Mouse (Mus musculus) forebrain, embryonic 13.5 days (tissue): ENCODE results near the gene Pacsin1. TPM values are rescaled to one million over a fixed set of nuclear protein-coding genes. Genes with fewer than 3 reads are reported as not detected.
A peak's percentile ranks its signal among the peaks of the same experiment; 100 is the strongest.

Experiments
- ATAC-seq: fragments of 200-750 bp; cut with Nextera tagmentation; 2 replicates; pipeline ENCODE4 v1.8.0; 2017
- H3K27ac ChIP-seq: fragments of 300-500 bp; sonication (generic); 2 replicates; pipeline ENCODE4 v1.5.1; 2015; ENCODE audit warnings: inconsistent platforms, mild to moderate bottlenecking, moderate library complexity
- H3K27me3 ChIP-seq: fragments of 300-500 bp; sonication (generic); 2 replicates; pipeline ENCODE4 v1.6.1; 2015; ENCODE audit warnings: mild to moderate bottlenecking, inconsistent platforms
- H3K36me3 ChIP-seq: fragments of 300-500 bp; sonication (generic); 2 replicates; pipeline ENCODE4 v1.6.1; 2015; ENCODE audit warnings: mild to moderate bottlenecking, inconsistent platforms; ENCODE audit not compliant: poor library complexity, severe bottlenecking
- H3K4me1 ChIP-seq: fragments of 300-500 bp; sonication (generic); 2 replicates; pipeline ENCODE4 v1.6.1; 2015; ENCODE audit warnings: inconsistent platforms
- H3K4me2 ChIP-seq: fragments of 300-500 bp; sonication (generic); 2 replicates; pipeline ENCODE4 v1.6.1; 2015; ENCODE audit warnings: inconsistent platforms, mild to moderate bottlenecking, moderate library complexity
- H3K4me3 ChIP-seq: fragments of 300-500 bp; sonication (generic); 2 replicates; pipeline ENCODE4 v1.5.1; 2015; ENCODE audit warnings: mild to moderate bottlenecking, inconsistent platforms
- H3K9ac ChIP-seq: fragments of 300-500 bp; sonication (generic); 2 replicates; pipeline ENCODE4 v1.6.1; 2015; ENCODE audit warnings: mild to moderate bottlenecking, inconsistent platforms
- H3K9me3 ChIP-seq: fragments of 300-500 bp; sonication (generic); replicated peaks from 2 replicates; pipeline ENCODE4 v1.6.1; 2016; ENCODE audit warnings: inconsistent platforms
- WGBS: fragments of 180-500 bp; shearing (Covaris S2); methylation state at CpG from one replicate; pipeline ENCODE4 v1.1.7; 2015; 5-methylcytosine and 5-hydroxymethylcytosine counted together
- polyA plus RNA-seq: library from polyadenylated mRNA; unstranded; fragments of >200 nt; fragmentation: Nextera tagmentation; extraction: Ambion mirVana; gene quantifications from 2 replicates; pipeline ENCODE4 v1.2.1, GENCODE M21; 2015

The Pacsin1 gene
- polyA plus RNA-seq, 1 experiment from 2014 or later, result 14.8 TPM

GRCm38 (mm10) chr17:27656414-27656813 lies 1.1 kb downstream of the Pacsin1 start:
- H3K4me3 ChIP-seq, result peak overlapping the region; percentile 56
- no peak for ATAC-seq
- peak overlapping the region; percentile 84 for H3K4me2 ChIP-seq
- H3K36me3 ChIP-seq, result no peaks in the 10 kb centered on the region
- peak overlapping the region; percentile 69; the same call in 1 of the 2 replicates for H3K9ac ChIP-seq
- H3K27ac ChIP-seq, result no peak overlapping the region
- peaks cover 24% of the 10 kb centered on the region for H3K4me1 ChIP-seq
- no peaks in the 10 kb centered on the region for H3K9me3 ChIP-seq
- peaks cover 33% of the 10 kb centered on the region for H3K27me3 ChIP-seq
- 39% methylated on average over 5 of the region's 5 CpGs for WGBS

- Histone ChIP-seq H3K27ac (no peak overlapping the region), H3K36me3 (no peaks in the 10 kb centered on the region), H3K9ac (no peak overlapping the region), H3K4me1 (peaks cover 24% of the 10 kb centered on the region), H3K9me3 (no peaks in the 10 kb centered on the region), H3K4me2 (no peak overlapping the region), H3K4me3 (no peak overlapping the region), H3K27me3 (peaks cover 33% of the 10 kb centered on the region)
- 73% methylated on average over 8 of the region's 8 CpGs for WGBS
- no peak for ATAC-seq
Observed at GRCm38 (mm10) chr17:27657123-27657522, 1.8 kb downstream of the Pacsin1 start.

GRCm38 (mm10) chr17:27658767-27659166 lies 3.5 kb downstream of the Pacsin1 start:
- Histone ChIP-seq H3K9ac (no peak overlapping the region), H3K36me3 (no peaks in the 10 kb centered on the region), H3K4me2 (no peak overlapping the region), H3K4me1 (peaks cover 24% of the 10 kb centered on the region), H3K4me3 (no peak overlapping the region), H3K27me3 (peaks cover 33% of the 10 kb centered on the region), H3K9me3 (no peaks in the 10 kb centered on the region), H3K27ac (no peak overlapping the region)
- no peak for ATAC-seq
- WGBS, result 77% methylated on average over 7 of the region's 7 CpGs

- peaks cover 20% of the 10 kb centered on the region for H3K4me1 ChIP-seq
- no peak overlapping the region for H3K4me3 ChIP-seq
- 79% methylated on average over 6 of the region's 6 CpGs for WGBS
- no peak overlapping the region for H3K27ac ChIP-seq
- no peaks in the 10 kb centered on the region for H3K36me3 ChIP-seq
- no peak for ATAC-seq
- H3K4me2 ChIP-seq, result no peak overlapping the region
- no peaks in the 10 kb centered on the region for H3K9me3 ChIP-seq
- no peaks in the 10 kb centered on the region for H3K27me3 ChIP-seq
- no peak overlapping the region for H3K9ac ChIP-seq
Observed at GRCm38 (mm10) chr17:27671720-27672119, 16.4 kb downstream of the Pacsin1 start.

- Histone ChIP-seq H3K9me3 (no peaks in the 10 kb centered on the region), H3K27me3 (no peaks in the 10 kb centered on the region), H3K36me3 (no peaks in the 10 kb centered on the region), H3K27ac (peak overlapping the region; percentile 68), H3K4me3 (no peak overlapping the region), H3K4me2 (no peak overlapping the region), H3K9ac (no peak overlapping the region), H3K4me1 (peaks cover 37% of the 10 kb centered on the region)
- WGBS, result 52% methylated on average over 7 of the region's 7 CpGs
- no peak for ATAC-seq
Observed at GRCm38 (mm10) chr17:27673945-27674344, 18.6 kb downstream of the Pacsin1 start.

- H3K9ac ChIP-seq, result no peak overlapping the region
- H3K4me3 ChIP-seq, result no peak overlapping the region
- no peak overlapping the region for H3K4me2 ChIP-seq
- no peak for ATAC-seq
- H3K9me3 ChIP-seq, result no peaks in the 10 kb centered on the region
- WGBS, result 73% methylated on average over 9 of the region's 9 CpGs
- H3K36me3 ChIP-seq, result no peaks in the 10 kb centered on the region
- H3K4me1 ChIP-seq, result peaks cover 52% of the 10 kb centered on the region
- no peak overlapping the region for H3K27ac ChIP-seq
- no peaks in the 10 kb centered on the region for H3K27me3 ChIP-seq
Observed at GRCm38 (mm10) chr17:27675453-27675852, 20.1 kb downstream of the Pacsin1 start.

- Histone ChIP-seq H3K4me3 (no peak overlapping the region), H3K9ac (no peak overlapping the region), H3K27ac (peak overlapping the region; percentile 25; the same call in 1 of the 2 replicates), H3K27me3 (no peaks in the 10 kb centered on the region), H3K4me2 (no peak overlapping the region), H3K36me3 (no peaks in the 10 kb centered on the region), H3K9me3 (no peaks in the 10 kb centered on the region), H3K4me1 (peaks cover 52% of the 10 kb centered on the region)
- WGBS, result 43% methylated on average over 7 of the region's 7 CpGs
- no peak for ATAC-seq
Observed at GRCm38 (mm10) chr17:27676270-27676669, 21.0 kb downstream of the Pacsin1 start.

- 89% methylated on average over 5 of the region's 5 CpGs for WGBS
- no peak for ATAC-seq
- Histone ChIP-seq H3K36me3 (no peaks in the 10 kb centered on the region), H3K27ac (peak overlapping the region; percentile 94), H3K9ac (no peak overlapping the region), H3K4me1 (peaks cover 52% of the 10 kb centered on the region), H3K4me3 (no peak overlapping the region), H3K4me2 (no peak overlapping the region), H3K27me3 (no peaks in the 10 kb centered on the region), H3K9me3 (no peaks in the 10 kb centered on the region)
Observed at GRCm38 (mm10) chr17:27677756-27678155, 22.4 kb downstream of the Pacsin1 start.

GRCm38 (mm10) chr17:27678924-27679813 lies 23.9 kb downstream of the Pacsin1 start:
- 29% methylated on average over 11 of the region's 11 CpGs for WGBS
- H3K9ac ChIP-seq, result no peak overlapping the region

GRCm38 (mm10) chr17:27684886-27685549 lies 29.7 kb downstream of the Pacsin1 start:
- Histone ChIP-seq H3K27ac (peak overlapping the region; percentile 25; the same call in 1 of the 2 replicates), H3K4me2 (peak overlapping the region; percentile 96), H3K27me3 (peaks cover 36% of the 10 kb centered on the region), H3K4me3 (peak overlapping the region; percentile 55), H3K9me3 (no peaks in the 10 kb centered on the region), H3K36me3 (no peaks in the 10 kb centered on the region), H3K9ac (peak overlapping the region; percentile 78), H3K4me1 (peaks cover 29% of the 10 kb centered on the region)
- 1% methylated on average over 40 of the region's 53 CpGs for WGBS
- ATAC-seq, result peak; percentile 67

More at GRCm38 (mm10) chr17:27678924-27679813, 23.9 kb downstream of the Pacsin1 start:
- 0 out of 2 replicates have a peak, but pooled peaks cover 7% of the 10 kb centered on the region for H3K27me3 ChIP-seq
- H3K9me3 ChIP-seq, result no peaks in the 10 kb centered on the region
- peak overlapping the region; percentile 94 for H3K27ac ChIP-seq
- H3K4me1 ChIP-seq, result peaks cover 47% of the 10 kb centered on the region
- H3K36me3 ChIP-seq, result no peaks in the 10 kb centered on the region
- H3K4me2 ChIP-seq, result peak overlapping the region; percentile 8
- ATAC-seq, result peak; percentile 87
- no peak overlapping the region for H3K4me3 ChIP-seq

- WGBS, result 2% methylated on average over 11 of the region's 11 CpGs
- H3K9ac ChIP-seq, result peak overlapping the region; percentile 78
- H3K4me2 ChIP-seq, result peak overlapping the region; percentile 96
- peaks cover 25% of the 10 kb centered on the region for H3K4me1 ChIP-seq
- peak; percentile 13; the same call in 1 of the 2 replicates for ATAC-seq
- H3K9me3 ChIP-seq, result no peaks in the 10 kb centered on the region
- peaks cover 36% of the 10 kb centered on the region for H3K27me3 ChIP-seq
- H3K27ac ChIP-seq, result peak overlapping the region; percentile 25; the same call in 1 of the 2 replicates
- H3K4me3 ChIP-seq, result peak overlapping the region; percentile 55
- no peaks in the 10 kb centered on the region for H3K36me3 ChIP-seq
Observed at GRCm38 (mm10) chr17:27685550-27685913, 30.2 kb downstream of the Pacsin1 start.

GRCm38 (mm10) chr17:27686395-27686794 lies 31.1 kb downstream of the Pacsin1 start:
- Histone ChIP-seq H3K4me2 (peak overlapping the region; percentile 96), H3K27ac (no peak overlapping the region), H3K27me3 (peaks cover 36% of the 10 kb centered on the region), H3K36me3 (no peaks in the 10 kb centered on the region), H3K4me3 (peak overlapping the region; percentile 55), H3K9ac (peak overlapping the region; percentile 78), H3K9me3 (no peaks in the 10 kb centered on the region), H3K4me1 (peaks cover 25% of the 10 kb centered on the region)
- WGBS, result 46% methylated on average over 5 of the region's 5 CpGs
- no peak for ATAC-seq
